Mouse (Mus musculus): ENCODE measurements around the gene Mettl13.

Mettl13 gene

DNA sequence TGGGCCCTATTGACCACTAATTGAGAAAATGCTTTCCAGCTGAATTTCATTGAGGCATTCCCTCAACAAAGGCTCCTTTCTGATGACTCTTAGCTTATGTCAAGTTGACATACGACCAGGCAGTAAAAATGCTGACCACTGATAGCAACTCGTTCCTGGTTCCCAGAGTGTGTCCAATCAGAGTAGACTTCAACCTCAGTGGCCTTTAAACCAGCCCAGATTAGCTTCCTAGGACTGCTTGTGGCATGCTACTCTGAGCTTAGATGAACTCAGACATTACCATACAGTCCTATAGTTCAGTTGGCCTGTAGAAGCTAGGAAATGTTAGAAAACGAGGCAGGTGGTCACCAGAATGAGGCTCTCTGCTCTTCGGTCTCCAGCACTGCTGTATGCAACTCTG is 16.0 kb downstream of the Mettl13 start:
- no peak for DNase-seq (ENCODE audit: low read depth)

DNA sequence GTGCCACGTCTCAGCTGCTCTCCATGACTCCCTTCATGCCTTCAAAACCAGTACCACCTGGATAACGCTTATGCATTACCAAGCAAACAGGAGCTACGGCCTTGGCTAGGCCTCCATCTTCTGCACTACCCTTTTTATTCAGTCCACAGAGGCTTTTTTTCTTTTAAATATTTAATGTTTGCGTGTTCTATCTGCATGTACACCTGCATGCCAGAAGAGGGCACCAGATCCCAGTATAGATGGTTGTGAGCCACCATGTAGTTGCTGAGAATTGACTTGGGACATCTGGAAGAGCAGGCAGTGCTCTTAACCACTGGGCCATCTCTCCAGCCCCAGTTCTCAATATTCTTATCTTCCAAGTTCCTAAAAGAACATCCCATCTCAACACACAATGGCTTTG is 16.8 kb downstream of the Mettl13 start:
- no peak for DNase-seq (ENCODE audit: low read depth)

DNA sequence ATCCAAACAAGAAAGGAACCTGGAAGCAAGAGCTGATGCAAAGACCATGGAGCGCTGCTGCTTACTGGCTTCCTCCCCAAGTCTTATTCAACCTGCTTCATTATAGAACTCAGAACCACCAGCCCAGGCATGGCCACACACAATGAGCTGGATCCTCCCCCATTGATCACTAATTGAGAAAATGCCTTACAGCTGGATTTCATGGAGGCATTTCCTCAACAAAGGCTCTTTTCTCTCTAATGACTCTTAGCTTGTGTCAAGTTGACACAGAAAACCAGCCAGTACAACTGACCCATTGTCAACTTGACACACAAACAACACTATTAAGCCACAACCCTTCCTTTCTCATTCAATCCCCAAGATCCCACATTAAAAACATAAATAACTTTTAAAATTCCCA is 17.7 kb downstream of the Mettl13 start:
- DNase-seq (ENCODE audit: low read depth): no peak

DNA sequence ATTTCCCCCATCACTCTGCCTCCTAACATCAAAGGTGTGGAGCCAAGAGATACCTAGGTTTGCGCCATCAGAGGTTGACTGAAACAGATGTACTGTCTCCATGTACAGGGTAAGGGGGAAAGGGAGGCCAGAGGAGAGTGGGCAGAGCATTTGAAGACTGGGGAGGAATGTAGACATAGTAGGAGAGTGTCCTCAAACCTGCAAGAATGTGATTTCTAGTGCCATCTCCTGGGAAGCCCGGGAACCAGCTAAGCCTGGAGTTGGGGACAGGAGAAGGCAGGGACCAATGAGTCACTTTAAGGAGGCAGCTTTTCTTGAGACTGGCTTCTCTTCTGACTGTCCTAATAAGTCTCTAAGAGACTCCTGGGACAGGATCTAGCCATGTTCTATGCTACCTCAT is 18.7 kb downstream of the Mettl13 start:
- DNase-seq (ENCODE audit: low read depth): no peak

DNA sequence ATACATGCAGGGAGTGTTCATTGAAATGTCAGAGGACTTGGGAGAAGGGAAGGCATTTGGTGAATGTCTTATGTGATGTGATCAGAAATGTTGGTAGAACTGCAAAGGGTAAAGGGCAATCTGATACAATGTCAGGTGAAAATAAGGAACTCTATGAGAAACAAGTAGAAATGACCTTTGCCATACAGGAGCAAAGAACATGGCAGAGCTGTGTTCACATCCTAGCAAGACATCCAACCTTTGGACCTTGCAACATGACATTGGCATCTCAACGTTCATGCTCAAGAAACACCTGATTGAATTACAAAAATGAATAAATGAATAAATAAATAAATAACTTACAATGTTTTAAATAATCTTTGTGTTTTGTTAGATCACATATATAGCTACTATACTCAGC is 33.2 kb downstream of the Mettl13 start:
- no peak for DNase-seq (ENCODE audit: low read depth)

DNA sequence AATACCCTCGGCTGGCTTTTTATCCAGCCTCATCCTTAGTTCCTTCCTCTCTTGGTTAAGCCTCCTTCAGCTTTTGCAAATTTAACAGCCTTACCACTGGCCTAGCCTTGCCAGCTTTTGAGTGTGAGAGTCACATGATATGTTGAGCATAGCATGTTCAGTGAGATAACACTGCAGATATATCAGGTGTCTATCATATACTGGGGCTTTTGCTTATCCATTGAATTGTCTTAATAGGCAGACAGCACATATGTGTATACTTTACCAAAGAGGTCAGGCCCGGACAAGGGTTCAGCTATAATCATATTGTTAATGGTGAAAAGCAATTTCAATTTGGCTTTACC is 38.4 kb downstream of the Mettl13 start:
- no peak for DNase-seq (ENCODE audit: low read depth)

DNA sequence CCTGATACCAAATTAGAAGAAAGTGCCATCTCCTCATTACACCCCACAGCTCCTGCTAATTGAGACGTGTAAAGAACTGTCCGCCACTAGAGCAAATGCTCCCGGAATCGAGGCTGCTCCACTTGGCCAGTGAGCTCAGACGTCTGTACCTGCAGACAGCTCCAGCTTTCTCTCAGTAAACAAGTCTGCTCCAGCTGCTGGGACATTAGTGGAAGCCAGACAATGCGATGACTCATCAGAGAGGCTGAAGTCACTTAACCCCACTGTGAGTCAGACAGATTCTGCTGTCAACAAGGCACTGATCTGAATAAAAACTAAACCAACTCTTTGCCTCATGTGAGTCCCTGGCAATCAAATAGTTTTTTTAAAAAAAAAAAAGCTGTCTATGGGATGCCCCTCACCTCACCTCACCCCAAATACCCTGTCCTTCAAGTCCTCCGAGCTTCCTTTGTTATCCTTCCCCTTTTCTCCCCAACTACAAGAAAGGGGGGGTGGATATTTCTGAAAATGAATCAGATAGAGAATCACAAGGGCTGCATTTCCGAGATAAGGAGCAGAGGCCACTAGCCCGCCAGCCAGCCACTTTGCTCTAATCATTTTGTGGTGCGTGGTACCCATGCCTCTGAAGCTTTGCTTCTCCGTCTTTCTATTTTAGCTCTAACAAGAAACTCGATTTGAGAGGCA is 38.9 kb downstream of the Mettl13 start:
- DNase-seq (ENCODE audit: low read depth): no peak

DNA sequence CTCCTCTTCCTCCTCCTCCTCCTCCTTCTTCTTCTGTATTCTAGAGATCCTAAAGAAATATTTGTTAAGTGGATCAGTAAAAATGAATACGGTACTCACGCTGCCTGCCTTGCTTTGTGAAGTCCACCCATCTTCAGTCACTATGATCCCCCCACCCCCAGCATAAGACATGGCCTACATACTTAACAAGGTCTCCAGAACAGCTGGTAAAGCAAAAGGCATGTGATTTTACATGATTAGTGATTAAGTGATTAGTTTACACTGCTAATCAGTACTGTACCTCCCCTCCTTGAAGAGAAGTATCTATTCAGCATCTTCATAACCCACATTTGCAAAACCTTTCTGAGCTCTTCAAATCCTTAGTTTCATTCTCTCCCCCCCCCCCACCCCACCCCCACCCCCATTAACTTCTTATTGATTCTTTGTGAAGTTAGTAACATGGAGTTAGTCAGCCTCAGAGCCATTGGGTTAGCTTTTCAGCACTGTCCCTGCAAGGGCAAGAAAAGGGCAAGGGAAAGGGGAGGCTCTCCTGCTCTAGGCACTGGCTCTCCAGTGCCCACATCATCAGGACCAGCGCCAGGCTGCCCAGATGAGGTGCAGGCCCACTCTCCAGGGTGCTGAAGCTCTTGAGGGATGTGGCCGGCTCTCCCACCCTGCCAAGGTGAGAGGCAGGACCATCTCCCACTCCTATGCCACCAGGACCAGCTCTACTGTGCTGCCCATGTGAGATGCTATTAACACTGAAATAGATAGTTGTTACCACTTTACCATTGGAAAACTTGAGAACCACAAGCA is 39.9 kb downstream of the Mettl13 start:
- no peak for DNase-seq (ENCODE audit: low read depth)

DNA sequence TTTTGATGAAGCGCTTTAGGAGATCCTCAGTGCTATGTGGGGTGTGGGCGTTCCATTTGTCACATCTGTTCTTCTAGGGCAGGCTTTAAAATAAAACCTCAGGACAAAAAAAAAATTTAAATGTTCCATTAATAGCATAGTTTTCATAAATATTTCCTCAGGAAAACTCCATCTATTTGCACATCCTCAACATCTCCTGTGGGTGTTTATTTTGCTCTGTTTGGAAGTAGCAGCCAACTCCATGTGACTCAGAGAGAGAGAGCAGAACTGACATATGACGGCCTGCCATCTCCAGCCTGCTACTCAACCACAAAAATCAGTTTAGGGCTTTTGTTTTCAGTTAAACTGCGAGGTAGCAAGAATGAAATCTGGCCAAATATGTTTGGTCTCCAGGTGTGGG is 41.8 kb downstream of the Mettl13 start:
- no peak for DNase-seq (ENCODE audit: low read depth)

DNA sequence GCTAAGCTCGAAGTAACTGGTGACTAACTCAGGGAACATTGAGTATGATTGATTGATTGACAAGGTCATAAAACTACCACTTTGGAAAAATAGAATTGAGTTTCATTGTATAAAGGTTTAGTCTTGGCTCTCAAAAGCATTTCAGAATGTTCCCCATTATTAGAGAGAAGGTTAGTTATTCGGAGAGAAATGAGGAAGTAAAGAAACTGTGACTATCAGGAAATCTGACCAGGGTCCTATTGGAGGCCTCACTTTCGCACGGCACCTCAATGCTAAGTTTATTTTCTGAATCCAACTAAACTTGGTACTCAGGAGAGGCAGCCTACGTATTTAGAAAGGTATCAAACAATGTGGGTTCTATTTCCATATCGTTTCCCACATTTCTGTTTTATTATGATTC is 42.7 kb downstream of the Mettl13 start:
- DNase-seq (ENCODE audit: low read depth): no peak

All from naive thymus-derived CD4-positive, alpha-beta T cell, adult 2 months (primary cell).